Mouse (Mus musculus) layer of hippocampus, adult 2 months (tissue): Measurements from ENCODE around the gene Casp8. TPM values are rescaled to one million over a fixed set of nuclear protein-coding genes. Genes with fewer than 3 reads are reported as not detected.

Experiments used
- total RNA-seq, 2 experiments: library from RNA; stranded (reverse); gene quantifications; 2 replicates each; pipeline ENCODE4 v1.2.3; 2021

Casp8 gene
- total RNA-seq, 2 experiments from 2014 or later: 1.9 to 2.1 TPM

Other genes starting within 250 kb of the Casp8 start
- 100 to 1,000 TPM; 120 to 124 TPM for gene Fam126b, start 209.1 kb upstream of the Casp8 start, total RNA-seq
- gene Ndufb3, start 209.0 kb upstream of the Casp8 start, total RNA-seq: 100 to 1,000 TPM; 109 to 111 TPM
- not detected for gene Als2cr12, start 99.4 kb upstream of the Casp8 start, total RNA-seq
- gene Cflar, start 83.9 kb upstream of the Casp8 start, total RNA-seq: 10 to 100 TPM; 32.9 to 35.2 TPM
- 100 to 1,000 TPM; 118 to 133 TPM for gene Trak2, start 178.1 kb downstream of the Casp8 start, total RNA-seq
- gene Stradb, start 178.1 kb downstream of the Casp8 start, total RNA-seq: 10 to 100 TPM; 37.2 to 44.4 TPM